Mouse (Mus musculus) B cell, adult (primary cell): Measurements from ENCODE around the gene Olfr109. TPM values are rescaled to one million over a fixed set of nuclear protein-coding genes. Genes with fewer than 3 reads are reported as not detected.

ENCODE experiments used
- total RNA-seq: library from RNA; stranded (reverse); gene quantifications from 4 replicates; pipeline ENCODE4 v1.2.4, GENCODE M21; 2023; ENCODE audit not compliant: inconsistent age

Olfr109 gene
- not detected in 4 replicates for total RNA-seq

DNA sequence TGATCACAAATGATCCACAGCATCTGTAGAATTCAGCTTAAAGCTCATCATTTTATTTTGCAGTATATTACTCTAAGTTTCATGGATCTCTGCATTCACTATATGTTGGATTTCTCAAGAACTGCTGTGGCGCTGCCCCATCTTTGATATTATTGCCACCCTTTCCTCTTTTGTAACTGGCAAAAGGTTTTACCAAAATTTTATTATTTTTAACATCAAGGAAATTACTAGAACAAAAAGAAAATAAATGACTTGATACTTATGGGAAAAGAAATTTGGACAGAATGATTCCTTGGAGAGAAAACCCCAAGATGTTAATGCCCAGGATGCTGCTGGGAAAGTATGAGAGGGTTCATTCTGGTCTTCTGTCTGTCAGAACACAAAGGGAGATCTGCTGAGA lies at the start of gene Olfr109:
TSS of gene Olfr109 (plus strand) at position 301 of the 400 bp plus-strand sequence.

DNA sequence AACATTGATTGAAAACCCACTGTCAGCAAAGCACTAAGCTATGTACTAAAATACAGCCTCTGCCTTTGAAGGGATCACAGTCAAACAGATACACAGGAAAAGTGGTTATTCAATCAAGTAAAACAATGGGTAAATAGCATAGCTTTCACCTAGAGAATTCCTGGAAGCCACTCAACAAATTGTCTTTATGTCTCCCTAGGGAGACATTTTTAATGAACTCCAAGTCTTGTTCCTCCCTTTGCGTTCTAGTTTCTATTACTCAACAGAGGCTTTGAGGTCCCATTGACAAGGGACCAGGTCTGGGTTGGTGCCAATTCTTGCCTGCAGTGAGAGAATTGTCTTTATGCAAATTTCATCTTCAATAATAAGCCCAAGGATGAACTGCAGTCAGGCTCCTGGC lies 13.5 kb upstream of the Olfr109 start, which contains the start of gene Olfr108:
TSS of gene Olfr108 (plus strand) at position 301 of the 400 bp plus-strand sequence.

GRCm38 (mm10) chr17:37483452-37483851 lies 24.7 kb downstream of the Olfr109 start, which contains the start of gene H2-M2:
Gene H2-M2, minus strand, starts transcription at chr17:37483552.

DNA sequence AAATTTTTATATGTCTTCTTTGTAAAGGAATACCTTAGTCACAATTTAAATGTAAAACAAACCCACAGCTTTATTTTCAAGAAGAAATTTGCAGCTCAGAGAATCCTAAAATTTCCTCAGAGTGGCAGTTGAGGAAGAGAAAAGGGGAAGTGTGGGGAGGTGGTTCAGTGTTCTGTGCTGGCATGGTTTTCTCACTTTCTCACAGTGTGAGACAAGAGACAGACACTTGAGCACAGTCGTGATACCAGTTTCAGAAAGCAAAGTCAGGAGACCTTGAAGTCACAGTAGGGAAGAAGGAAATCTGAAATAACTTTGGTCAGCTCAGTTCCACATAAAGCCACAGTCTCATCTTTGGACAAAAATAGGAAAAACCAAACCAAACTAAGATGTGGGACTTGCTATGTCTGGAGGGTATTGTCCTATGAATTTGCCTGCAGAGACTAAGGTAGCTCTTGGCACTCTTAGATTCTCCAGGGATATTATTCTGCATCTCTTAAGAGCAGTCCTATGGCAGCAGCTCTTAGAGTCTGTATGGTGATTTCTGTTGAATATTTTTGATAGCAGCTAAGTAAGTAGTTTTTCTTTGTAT lies 33.3 kb downstream of the Olfr109 start, which contains the start of gene Olfr110:
TSS of gene Olfr110 (plus strand) at position 539 of the 589 bp plus-strand sequence.

GRCm38 (mm10) chr17:37507730-37508129 lies 49.0 kb downstream of the Olfr109 start, which contains the start of gene Olfr111:
Gene Olfr111, plus strand, starts transcription at chr17:37508030.

Other genes with a start within 250 kb of the Olfr109 start
- not detected in 4 replicates for gene Olfr95, start 245.8 kb upstream of the Olfr109 start, total RNA-seq
- gene Olfr96, start 238.8 kb upstream of the Olfr109 start, total RNA-seq, result not detected in 4 replicates
- gene Olfr97, start 221.6 kb upstream of the Olfr109 start, total RNA-seq, result not detected in 4 replicates
- gene Olfr98, start 195.2 kb upstream of the Olfr109 start, total RNA-seq, result not detected in 4 replicates
- gene H2-M3, start 188.7 kb upstream of the Olfr109 start, total RNA-seq, result 46.7 to 58.3 TPM (median 54.7 TPM) in 4 replicates
- gene Olfr99, start 175.5 kb upstream of the Olfr109 start, total RNA-seq, result not detected in 4 replicates
- gene Olfr101, start 154.6 kb upstream of the Olfr109 start, total RNA-seq, result not detected in 4 replicates
- 0.36 TPM in 1 of 4 replicates, not detected in the others for gene Olfr102, start 141.9 kb upstream of the Olfr109 start, total RNA-seq
- gene Olfr103, start 119.2 kb upstream of the Olfr109 start, total RNA-seq, result not detected in 4 replicates
- gene Olfr104-ps, start 99.3 kb upstream of the Olfr109 start, total RNA-seq, result not detected in 4 replicates
- gene Olfr105-ps, start 79.9 kb upstream of the Olfr109 start, total RNA-seq, result not detected in 4 replicates
- not detected in 4 replicates for gene Olfr106-ps, start 68.5 kb upstream of the Olfr109 start, total RNA-seq
- not detected in 4 replicates for gene Olfr107, start 59.7 kb upstream of the Olfr109 start, total RNA-seq
- gene Olfr108, start 13.4 kb upstream of the Olfr109 start, total RNA-seq, result not detected in 4 replicates
- not detected in 4 replicates for gene H2-M2, start 24.6 kb downstream of the Olfr109 start, total RNA-seq
- gene Olfr110, start 33.6 kb downstream of the Olfr109 start, total RNA-seq, result not detected in 4 replicates
- gene Olfr111, start 49.1 kb downstream of the Olfr109 start, total RNA-seq, result not detected in 4 replicates
- gene Olfr112, start 110.5 kb downstream of the Olfr109 start, total RNA-seq, result not detected in 4 replicates
- gene Olfr113, start 118.7 kb downstream of the Olfr109 start, total RNA-seq, result not detected in 4 replicates
- gene Olfr114, start 133.8 kb downstream of the Olfr109 start, total RNA-seq, result not detected in 4 replicates
- gene Olfr115, start 168.2 kb downstream of the Olfr109 start, total RNA-seq, result not detected in 4 replicates
- gene Olfr116, start 168.3 kb downstream of the Olfr109 start, total RNA-seq, result not detected in 4 replicates
- gene Olfr117, start 204.9 kb downstream of the Olfr109 start, total RNA-seq, result not detected in 4 replicates
- not detected in 4 replicates for gene Olfr118, start 208.1 kb downstream of the Olfr109 start, total RNA-seq
- gene Olfr119, start 237.6 kb downstream of the Olfr109 start, total RNA-seq, result not detected in 4 replicates